Mouse (Mus musculus) E14TG2a.4 (cell line): ENCODE data around the gene Tnfrsf14.

Source experiments
- CTCF ChIP-seq: conservative IDR thresholded peaks from 2 replicates; pipeline ENCODE4 v1.5.1; 2014; ENCODE audit warnings: low read length
- POU5F1 ChIP-seq: IDR thresholded peaks from 2 replicates; pipeline ENCODE4 v1.6.1; 2014; ENCODE audit warnings: low read length, borderline replicate concordance

DNA sequence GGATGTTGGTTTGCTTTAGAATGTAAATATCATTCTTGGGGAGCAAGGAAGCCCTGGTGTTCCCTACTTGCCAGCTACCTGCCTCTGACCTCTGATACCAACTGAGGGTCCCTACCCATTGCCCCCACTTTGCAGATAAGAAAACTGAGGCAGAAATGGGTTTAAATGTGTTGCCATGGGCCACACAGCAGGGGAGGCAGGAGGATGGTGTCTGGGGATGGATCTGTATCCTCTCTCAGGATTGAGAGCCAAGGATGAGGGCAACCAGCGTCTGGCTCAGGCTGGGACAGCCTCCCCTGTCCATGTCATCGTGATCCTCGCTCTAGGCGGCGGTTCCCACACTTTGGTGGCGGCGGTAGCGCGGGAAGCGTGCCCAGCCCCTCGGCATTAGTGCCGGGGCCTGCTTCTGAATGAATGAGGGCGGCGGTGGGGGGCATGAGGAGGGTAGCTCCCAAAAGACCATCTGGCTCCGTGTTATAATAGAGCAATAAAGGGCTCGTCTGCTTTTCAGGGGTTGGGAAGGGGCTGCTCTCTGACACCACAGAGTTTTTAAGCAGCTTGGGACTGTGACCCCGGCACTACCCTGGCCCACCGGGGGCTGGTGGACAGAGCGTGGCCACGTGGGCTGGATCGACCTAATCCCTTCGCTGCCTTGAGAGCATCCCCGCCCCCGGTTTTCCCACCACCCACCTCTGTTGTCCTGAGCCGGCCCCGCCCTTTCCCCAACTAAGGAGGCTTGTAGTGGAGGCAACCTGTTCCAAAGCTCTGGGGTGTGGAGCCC is 24.3 kb upstream of the Tnfrsf14 start:
- TF ChIP-seq CTCF, result no peak
- no peak for TF ChIP-seq POU5F1
